Mouse (Mus musculus) ovary, postnatal 10 days (tissue): Measurements from ENCODE around the gene Atf6b.

Experiments used
- DNase-seq: peaks from one replicate; pipeline ENCODE4 v3.0.0; 2022; ENCODE audit warnings: low spot score

The Atf6b gene

GRCm38 (mm10) chr17:34699575-34700408 is 52.8 kb downstream of the Atf6b start:
- no peak for DNase-seq

DNA sequence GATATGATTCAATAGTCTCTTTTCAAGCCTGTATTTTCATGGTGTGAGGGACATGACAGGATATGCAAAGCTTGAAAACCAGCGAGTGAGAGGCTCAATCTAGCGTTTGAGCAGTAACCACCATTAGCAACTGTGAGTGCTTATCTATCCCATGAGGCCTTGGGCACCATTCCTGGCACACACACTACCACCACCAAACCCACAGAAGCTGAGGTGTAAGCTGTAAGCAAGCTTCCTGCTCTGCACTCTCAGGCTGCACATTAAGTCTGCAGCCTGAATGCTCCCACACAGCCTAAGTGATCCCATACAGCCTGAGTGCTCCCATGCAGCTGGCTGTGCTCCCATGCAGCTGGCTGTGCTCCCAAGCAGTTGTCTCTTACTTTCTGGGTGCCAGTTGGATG is 53.7 kb downstream of the Atf6b start:
- DNase-seq, result no peak
